Comparison of ENCODE assay signal across 19 mouse cellular contexts in genomic region chr5:106056631-106057030, GRCm38 (mm10).
DNase-seq lines count a peak whose midpoint lies in the region; ATAC-seq and TF ChIP-seq lines count a peak whose summit lies in the region.
"Had no signal": no experiment of that assay in that cellular context is flagged by ENCODE, and none has a peak within 500 bp of the region (broad histone marks: within the 10 kb centered on the region; RNA-seq: fewer than 3 reads in every experiment).

No protein-coding gene starts in this region.

- TF ChIP-seq POLR2A in brain, embryonic 14.5 days (IDR thresholded peaks at IDR 0.05; ENCODE audit: borderline replicate concordance, extremely low read depth, insufficient read depth, insufficient read length, poor library complexity, severe bottlenecking), result no peak

- no peak overlapping the region for H3K4me2 ChIP-seq in forebrain, embryonic 12.5 days
- H3K4me2 ChIP-seq in kidney, embryonic 16.5 days (replicated peaks; ENCODE audit: low read depth, low read length), result no peak overlapping the region
- H3K4me2 ChIP-seq in midbrain, embryonic 15.5 days, result no peak overlapping the region
- no peak overlapping the region for H3K4me2 ChIP-seq in midbrain, embryonic 16.5 days (ENCODE audit: low read length)
- H3K4me2 ChIP-seq: embryonic facial prominence, embryonic 12.5 days had no signal

- no peaks in the 10 kb centered on the region for H3K9me3 ChIP-seq in forebrain, embryonic 12.5 days
- no peaks in the 10 kb centered on the region for H3K9me3 ChIP-seq in forebrain, embryonic 10.5 days
- H3K9me3 ChIP-seq in kidney, embryonic 16.5 days (ENCODE audit: low read length), result no peaks in the 10 kb centered on the region
- H3K9me3 ChIP-seq in midbrain, embryonic 15.5 days, result no peaks in the 10 kb centered on the region
- H3K9me3 ChIP-seq in midbrain, embryonic 16.5 days (replicated peaks; ENCODE audit: control insufficient read depth, low read length, poor library complexity, severe bottlenecking), result no peaks in the 10 kb centered on the region
- H3K9me3 ChIP-seq: embryonic facial prominence, embryonic 10.5 days; embryonic facial prominence, embryonic 12.5 days had no signal

- no peak overlapping the region for H3K9ac ChIP-seq in forebrain, embryonic 12.5 days
- no peak overlapping the region for H3K9ac ChIP-seq in kidney, embryonic 16.5 days (replicated peaks; ENCODE audit: low read length)
- no peak overlapping the region for H3K9ac ChIP-seq in midbrain, embryonic 15.5 days
- H3K9ac ChIP-seq in midbrain, embryonic 16.5 days (ENCODE audit: low read depth, low read length), result no peak overlapping the region
- H3K9ac ChIP-seq: embryonic facial prominence, embryonic 12.5 days; forebrain, postnatal 0 days had no signal

- H3K4me1 ChIP-seq in forebrain, embryonic 12.5 days, result no peaks in the 10 kb centered on the region
- peaks cover 13% of the 10 kb centered on the region; the same call in 1 of the 2 replicates for H3K4me1 ChIP-seq in forebrain, embryonic 10.5 days
- H3K4me1 ChIP-seq in kidney, embryonic 16.5 days (ENCODE audit: insufficient read depth, low read length), result no peaks in the 10 kb centered on the region
- no peaks in the 10 kb centered on the region for H3K4me1 ChIP-seq in midbrain, embryonic 15.5 days
- 0 out of 2 replicates have a peak, but pooled peaks cover 3% of the 10 kb centered on the region for H3K4me1 ChIP-seq in midbrain, embryonic 16.5 days (ENCODE audit: control insufficient read depth, insufficient read depth, low read length)
- H3K4me1 ChIP-seq: embryonic facial prominence, embryonic 12.5 days had no signal

- ATAC-seq in forebrain, embryonic 12.5 days (ENCODE audit: low FRiP score), result peak; percentile 39; the same call in 1 of the 2 replicates
- ATAC-seq in kidney, embryonic 16.5 days (ENCODE audit: low FRiP score, low TSS enrichment), result peak; percentile 27; the same call in 1 of the 2 replicates
- 0 out of 2 replicates have a peak, but pooled peaks have one; percentile 20 for ATAC-seq in midbrain, embryonic 15.5 days (replicated peaks)
- no peak for ATAC-seq in midbrain, embryonic 16.5 days
- ATAC-seq in megakaryocyte, adult 5-6 weeks (ENCODE audit: poor library complexity, severe bottlenecking), result no peak
- ATAC-seq: forebrain, postnatal 0 days had no signal

- no peaks in the 10 kb centered on the region for H3K36me3 ChIP-seq in forebrain, embryonic 12.5 days (replicated peaks)
- H3K36me3 ChIP-seq in forebrain, embryonic 10.5 days (replicated peaks), result no peaks in the 10 kb centered on the region
- H3K36me3 ChIP-seq in kidney, embryonic 16.5 days (ENCODE audit: insufficient read depth, low read length), result no peaks in the 10 kb centered on the region
- no peaks in the 10 kb centered on the region for H3K36me3 ChIP-seq in midbrain, embryonic 15.5 days (replicated peaks)
- no peaks in the 10 kb centered on the region for H3K36me3 ChIP-seq in midbrain, embryonic 16.5 days (ENCODE audit: control insufficient read depth, insufficient read depth, low read length)
- H3K36me3 ChIP-seq: embryonic facial prominence, embryonic 10.5 days; embryonic facial prominence, embryonic 12.5 days had no signal

- no peak for TF ChIP-seq CTCF in brain, embryonic 14.5 days (IDR thresholded peaks at IDR 0.05; ENCODE audit: borderline replicate concordance, extremely low read depth, insufficient read depth, insufficient read length)

- WGBS in forebrain, embryonic 12.5 days, result 32% methylated on average over 9 of the region's 9 CpGs
- 45% methylated on average over 9 of the region's 9 CpGs for WGBS in forebrain, embryonic 10.5 days
- WGBS in kidney, embryonic 16.5 days, result 12% methylated on average over 9 of the region's 9 CpGs
- 47% methylated on average over 9 of the region's 9 CpGs for WGBS in midbrain, embryonic 15.5 days
- WGBS in midbrain, embryonic 16.5 days, result 46% methylated on average over 9 of the region's 9 CpGs

- H3K27ac ChIP-seq in forebrain, embryonic 12.5 days, result no peak overlapping the region
- H3K27ac ChIP-seq in forebrain, embryonic 10.5 days, result no peak overlapping the region
- no peak overlapping the region for H3K27ac ChIP-seq in kidney, embryonic 16.5 days (ENCODE audit: low read length)
- no peak overlapping the region for H3K27ac ChIP-seq in midbrain, embryonic 15.5 days
- no peak overlapping the region for H3K27ac ChIP-seq in midbrain, embryonic 16.5 days (ENCODE audit: low read length)
- H3K27ac ChIP-seq: embryonic facial prominence, embryonic 10.5 days; embryonic facial prominence, embryonic 12.5 days had no signal

- 0 out of 2 replicates have a peak, but pooled peaks cover 4% of the 10 kb centered on the region for H3K27me3 ChIP-seq in forebrain, embryonic 12.5 days
- no peaks in the 10 kb centered on the region for H3K27me3 ChIP-seq in forebrain, embryonic 10.5 days (ENCODE audit: poor library complexity, severe bottlenecking)
- no peaks in the 10 kb centered on the region for H3K27me3 ChIP-seq in kidney, embryonic 16.5 days (ENCODE audit: insufficient read depth, low read length)
- H3K27me3 ChIP-seq in midbrain, embryonic 15.5 days (replicated peaks), result no peaks in the 10 kb centered on the region
- H3K27me3 ChIP-seq in midbrain, embryonic 16.5 days (ENCODE audit: control insufficient read depth, insufficient read depth, low read depth, low read length), result no peaks in the 10 kb centered on the region
- H3K27me3 ChIP-seq: embryonic facial prominence, embryonic 12.5 days had no signal

- H3K4me3 ChIP-seq in forebrain, embryonic 12.5 days (replicated peaks), result no peak overlapping the region
- no peak overlapping the region for H3K4me3 ChIP-seq in forebrain, embryonic 10.5 days
- H3K4me3 ChIP-seq in kidney, embryonic 16.5 days (ENCODE audit: low read length), result no peak overlapping the region
- H3K4me3 ChIP-seq in midbrain, embryonic 15.5 days, result no peak overlapping the region
- no peak overlapping the region for H3K4me3 ChIP-seq in midbrain, embryonic 16.5 days (ENCODE audit: low read depth, low read length)
- H3K4me3 ChIP-seq: embryonic facial prominence, embryonic 10.5 days; embryonic facial prominence, embryonic 12.5 days had no signal

- no peak for DNase-seq in forebrain, embryonic 10.5 days (ENCODE audit: extremely low spot score, low spot score)
- DNase-seq in kidney, adult 9 months, result no peak
- DNase-seq in brain, embryonic 14.5 days (ENCODE audit: low read depth), result peak; percentile 55
- DNase-seq: adrenal gland, adult 2 months; adrenal gland, postnatal 10 days; adrenal gland, postnatal 25 days; cerebellum, adult 11-12 months; cerebellum, adult 2 months; cerebellum, adult 9-10 months; cerebellum, postnatal 10 days; cerebellum, postnatal 25 days; forebrain, postnatal 0 days had no signal

Comparison
In these comparisons a context has a peak if more than half of its experiments do, and no peak if none do; other contexts are left out.
1. ATAC-seq: peak in forebrain, embryonic 12.5 days (single experiment), kidney, embryonic 16.5 days (single experiment) and midbrain, embryonic 15.5 days (single experiment); none in midbrain, embryonic 16.5 days (single experiment) and megakaryocyte, adult 5-6 weeks (single experiment).